Mouse (Mus musculus): Measurements from ENCODE around the gene Rnf169. TPM values are rescaled to one million over a fixed set of nuclear protein-coding genes. Genes with fewer than 3 reads are reported as not detected.
A peak's percentile ranks its signal among the peaks of the same experiment; 100 is the strongest.

The Rnf169 gene
- polyA plus RNA-seq, 1 experiment from 2014 or later = 5.5 TPM

DNA sequence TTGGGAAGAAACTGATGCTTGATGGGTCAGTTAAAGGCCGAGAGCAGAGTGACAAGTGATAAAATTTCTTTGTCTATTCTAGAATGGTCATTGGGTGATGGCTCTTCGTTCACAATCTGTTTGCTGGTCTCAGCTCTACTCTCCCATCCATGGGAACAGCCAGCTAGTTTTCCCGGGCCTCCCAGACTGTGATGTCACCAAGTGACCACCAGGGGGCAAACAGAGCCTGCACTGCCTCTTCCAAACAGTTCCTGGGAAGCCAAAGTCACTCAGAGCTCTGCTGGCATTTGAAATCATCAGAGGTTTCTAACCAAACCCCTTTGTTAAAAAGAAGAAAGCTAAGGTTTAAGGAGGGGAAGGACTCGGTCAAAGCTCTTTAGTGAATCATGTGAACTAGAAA lies 8.5 kb upstream of the Rnf169 start:
- no peak overlapping the region for H3K27ac ChIP-seq (ENCODE audit: low read length)

DNA sequence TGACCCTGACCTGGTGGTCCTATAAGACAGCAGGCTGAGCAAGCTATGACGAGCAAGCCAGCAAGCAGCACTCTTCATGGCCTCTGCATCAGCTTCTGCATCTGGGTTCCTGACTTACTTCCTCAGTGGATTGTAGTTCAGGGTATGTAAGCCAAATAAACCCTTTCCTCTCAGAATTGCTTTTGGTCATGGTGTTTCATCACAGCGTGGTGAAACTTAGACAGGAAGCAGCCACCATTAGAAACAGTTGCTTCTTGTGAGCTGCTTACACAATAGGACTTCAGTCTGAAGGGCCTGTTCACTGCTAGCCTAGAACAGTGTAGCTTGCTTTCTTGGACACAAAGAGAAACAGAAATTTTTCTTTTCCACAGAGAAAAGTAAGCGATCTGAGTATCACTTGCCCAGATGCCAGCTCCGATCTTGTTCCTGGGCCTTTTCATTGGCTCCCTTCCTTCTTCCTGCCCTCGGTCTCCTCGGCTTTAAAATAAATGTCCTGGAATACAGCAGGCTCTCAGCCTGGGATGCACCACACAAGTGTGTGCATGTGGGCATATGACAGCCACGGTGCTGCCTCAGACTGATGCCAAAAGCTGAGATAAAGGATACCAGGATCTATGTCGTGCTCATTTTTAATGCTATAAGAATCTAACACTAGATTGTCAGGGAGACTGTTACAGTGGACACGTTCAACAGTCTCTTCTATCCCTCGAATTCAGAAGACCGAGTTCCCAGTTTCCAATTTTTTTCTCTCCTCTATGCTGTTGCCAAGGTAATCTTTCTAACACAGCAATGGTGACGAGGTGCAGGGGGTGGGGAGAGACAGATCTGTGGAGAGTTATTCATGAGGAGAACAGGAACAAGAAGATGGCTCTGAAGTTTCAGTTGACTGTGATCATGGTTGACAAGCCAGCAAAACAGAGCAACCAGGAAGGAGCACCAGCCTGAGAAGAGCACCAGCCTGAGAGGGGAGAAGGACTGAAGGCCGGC lies 2.3 kb upstream of the Rnf169 start:
- Histone ChIP-seq H3K9me3 (ENCODE audit: control insufficient read depth, low read length) (no peaks in the 10 kb centered on the region), H3K36me3 (ENCODE audit: control insufficient read depth, insufficient read depth) (no peaks in the 10 kb centered on the region), H3K4me3 (replicated peaks; ENCODE audit: low read length) (no peak overlapping the region), H3K27me3 (replicated peaks; ENCODE audit: control insufficient read depth, insufficient read depth, low read length) (no peaks in the 10 kb centered on the region), H3K9ac (replicated peaks; ENCODE audit: low read depth, low read length) (no peak overlapping the region), H3K4me2 (ENCODE audit: low read length) (no peak overlapping the region), H3K4me1 (replicated peaks; ENCODE audit: control insufficient read depth, insufficient read depth, low read length) (peaks cover 15% of the 10 kb centered on the region), H3K27ac (ENCODE audit: low read length) (no peak overlapping the region)
- 85% methylated on average over 13 of the region's 13 CpGs for WGBS
- ATAC-seq = no peak

More for the DNA sequence above, 8.5 kb upstream of the Rnf169 start:
- H3K4me2 ChIP-seq (ENCODE audit: low read length) = no peak overlapping the region
- no peaks in the 10 kb centered on the region for H3K9me3 ChIP-seq (ENCODE audit: control insufficient read depth, low read length)
- no peak overlapping the region for H3K4me3 ChIP-seq (replicated peaks; ENCODE audit: low read length)
- no peak overlapping the region for H3K9ac ChIP-seq (replicated peaks; ENCODE audit: low read depth, low read length)
- H3K4me1 ChIP-seq (replicated peaks; ENCODE audit: control insufficient read depth, insufficient read depth, low read length) = no peaks in the 10 kb centered on the region
- under 1% methylated on average over 4 of the region's 4 CpGs for WGBS
- H3K27me3 ChIP-seq (replicated peaks; ENCODE audit: control insufficient read depth, insufficient read depth, low read length) = no peaks in the 10 kb centered on the region
- no peaks in the 10 kb centered on the region for H3K36me3 ChIP-seq (ENCODE audit: control insufficient read depth, insufficient read depth)
- ATAC-seq = peak; percentile 64; the same call in 1 of the 2 replicates

DNA sequence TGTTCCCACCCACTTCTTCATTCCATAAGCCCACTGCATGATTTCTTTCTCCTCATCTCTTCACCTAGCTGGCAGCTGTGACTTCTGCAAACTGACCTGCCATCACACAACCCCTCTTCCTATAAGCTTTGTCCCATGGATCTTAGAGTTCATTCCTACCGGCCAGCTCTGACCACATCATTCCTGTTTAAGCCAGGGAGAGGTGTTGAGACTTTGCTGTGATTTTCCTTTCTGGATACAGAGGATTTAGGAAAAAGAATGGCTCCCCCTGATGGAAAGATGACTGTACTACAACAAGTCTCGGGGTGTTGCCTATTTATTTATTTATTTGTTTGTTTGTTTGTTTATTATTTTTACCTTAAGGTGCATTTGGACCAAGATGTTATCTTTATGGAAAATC lies 1.1 kb upstream of the Rnf169 start:
- no peak for ATAC-seq
- 3% methylated on average over 2 of the region's 2 CpGs for WGBS
- H3K4me2 ChIP-seq (ENCODE audit: low read length) = no peak overlapping the region
- no peaks in the 10 kb centered on the region for H3K27me3 ChIP-seq (replicated peaks; ENCODE audit: control insufficient read depth, insufficient read depth, low read length)
- no peaks in the 10 kb centered on the region for H3K36me3 ChIP-seq (ENCODE audit: control insufficient read depth, insufficient read depth)
- H3K4me1 ChIP-seq (replicated peaks; ENCODE audit: control insufficient read depth, insufficient read depth, low read length) = peaks cover 15% of the 10 kb centered on the region
- no peak overlapping the region for H3K9ac ChIP-seq (replicated peaks; ENCODE audit: low read depth, low read length)
- no peaks in the 10 kb centered on the region for H3K9me3 ChIP-seq (ENCODE audit: control insufficient read depth, low read length)
- no peak overlapping the region for H3K4me3 ChIP-seq (replicated peaks; ENCODE audit: low read length)
- H3K27ac ChIP-seq (ENCODE audit: low read length) = no peak overlapping the region

DNA sequence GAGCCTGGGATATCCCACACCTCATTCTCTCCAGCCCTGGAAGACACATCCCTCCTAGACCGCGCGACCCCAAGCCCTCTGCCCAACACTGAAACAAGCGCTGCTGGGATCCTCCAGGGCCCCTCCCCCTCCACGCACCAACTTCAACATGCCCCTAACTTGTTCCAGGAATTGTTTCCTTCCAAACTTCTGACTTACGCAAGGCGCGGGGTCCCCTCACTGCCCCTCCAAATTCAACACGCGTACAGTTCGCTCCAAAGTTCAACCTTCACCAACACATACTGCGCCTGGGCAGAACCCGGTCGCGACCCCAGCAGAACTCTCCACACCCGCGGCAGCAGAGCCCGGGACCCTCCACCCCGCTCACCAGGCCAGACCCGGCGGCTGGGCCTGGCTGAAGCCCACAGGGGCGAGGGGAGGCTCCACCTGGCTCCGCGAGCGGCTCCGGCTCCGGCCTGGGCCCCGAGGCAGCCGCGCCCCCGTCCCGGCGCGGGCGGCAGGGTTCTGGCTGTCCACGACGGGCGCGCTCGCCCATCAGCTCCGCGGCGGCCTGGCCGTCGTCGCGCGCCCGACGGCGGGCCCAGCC lies 609 bp downstream of the Rnf169 start:
- peak; percentile 67 for ATAC-seq
- H3K4me2 ChIP-seq (ENCODE audit: low read length) = peak overlapping the region; percentile 67
- no peaks in the 10 kb centered on the region for H3K27me3 ChIP-seq (replicated peaks; ENCODE audit: control insufficient read depth, insufficient read depth, low read length)
- no peaks in the 10 kb centered on the region for H3K36me3 ChIP-seq (ENCODE audit: control insufficient read depth, insufficient read depth)
- H3K9ac ChIP-seq (replicated peaks; ENCODE audit: low read depth, low read length) = peak overlapping the region; percentile 96
- peaks cover 15% of the 10 kb centered on the region for H3K4me1 ChIP-seq (replicated peaks; ENCODE audit: control insufficient read depth, insufficient read depth, low read length)
- H3K4me3 ChIP-seq (replicated peaks; ENCODE audit: low read length) = peak overlapping the region; percentile 99
- no peaks in the 10 kb centered on the region for H3K9me3 ChIP-seq (ENCODE audit: control insufficient read depth, low read length)
- under 1% methylated on average over 41 of the region's 51 CpGs for WGBS
- H3K27ac ChIP-seq (ENCODE audit: low read length) = peak overlapping the region; percentile 94

DNA sequence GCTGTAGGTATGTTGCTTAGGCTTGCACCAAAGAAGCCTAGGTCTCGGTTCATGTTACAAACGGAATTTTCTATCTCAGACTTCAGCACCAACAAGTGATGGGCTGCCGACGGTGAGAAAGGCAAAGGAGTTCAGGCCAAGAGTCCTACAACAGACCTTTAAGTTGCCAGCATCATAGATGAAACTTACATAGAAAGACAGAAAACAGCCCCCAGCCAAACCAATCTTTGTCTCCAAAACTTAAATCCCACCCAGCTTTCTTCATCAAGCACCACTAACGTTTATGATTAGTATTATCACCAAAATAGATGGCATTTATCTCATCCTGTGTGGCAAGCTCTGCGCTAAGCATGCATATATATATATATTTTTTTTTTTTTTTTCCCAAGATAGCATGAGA lies 1.2 kb downstream of the Rnf169 start:
- Histone ChIP-seq H3K4me3 (replicated peaks; ENCODE audit: low read length) (peak overlapping the region; percentile 99), H3K27ac (ENCODE audit: low read length) (no peak overlapping the region), H3K9me3 (ENCODE audit: control insufficient read depth, low read length) (no peaks in the 10 kb centered on the region), H3K4me1 (replicated peaks; ENCODE audit: control insufficient read depth, insufficient read depth, low read length) (peaks cover 15% of the 10 kb centered on the region), H3K4me2 (ENCODE audit: low read length) (peak overlapping the region; percentile 67), H3K36me3 (ENCODE audit: control insufficient read depth, insufficient read depth) (no peaks in the 10 kb centered on the region), H3K9ac (replicated peaks; ENCODE audit: low read depth, low read length) (peak overlapping the region; percentile 96), H3K27me3 (replicated peaks; ENCODE audit: control insufficient read depth, insufficient read depth, low read length) (no peaks in the 10 kb centered on the region)
- WGBS = 8% methylated on average over 6 of the region's 6 CpGs
- no peak for ATAC-seq

DNA sequence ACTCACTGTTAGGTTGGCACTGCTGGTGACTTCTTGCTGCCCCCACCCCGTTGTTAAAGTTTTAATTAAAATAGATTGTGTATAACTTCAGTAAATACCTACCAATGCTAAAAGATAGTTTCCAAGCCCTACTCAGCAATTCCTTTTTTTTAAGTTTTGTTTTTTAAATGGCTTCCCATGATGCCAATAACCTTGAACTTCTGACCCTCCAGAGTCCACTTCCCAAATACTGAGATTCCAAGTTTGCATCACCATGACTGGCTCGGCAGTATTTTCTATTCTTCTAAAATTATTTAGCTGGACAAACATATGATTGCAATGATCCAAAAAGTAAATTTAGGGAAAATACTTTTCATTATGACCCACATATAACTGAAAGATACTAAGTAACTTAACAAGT lies 2.2 kb downstream of the Rnf169 start:
- Histone ChIP-seq H3K27me3 (replicated peaks; ENCODE audit: control insufficient read depth, insufficient read depth, low read length) (no peaks in the 10 kb centered on the region), H3K36me3 (ENCODE audit: control insufficient read depth, insufficient read depth) (no peaks in the 10 kb centered on the region), H3K27ac (ENCODE audit: low read length) (no peak overlapping the region), H3K4me3 (replicated peaks; ENCODE audit: low read length) (no peak overlapping the region), H3K9me3 (ENCODE audit: control insufficient read depth, low read length) (no peaks in the 10 kb centered on the region), H3K4me1 (replicated peaks; ENCODE audit: control insufficient read depth, insufficient read depth, low read length) (peaks cover 15% of the 10 kb centered on the region), H3K9ac (replicated peaks; ENCODE audit: low read depth, low read length) (no peak overlapping the region), H3K4me2 (ENCODE audit: low read length) (no peak overlapping the region)
- WGBS = 92% methylated on average over 2 of the region's 2 CpGs
- ATAC-seq = no peak

DNA sequence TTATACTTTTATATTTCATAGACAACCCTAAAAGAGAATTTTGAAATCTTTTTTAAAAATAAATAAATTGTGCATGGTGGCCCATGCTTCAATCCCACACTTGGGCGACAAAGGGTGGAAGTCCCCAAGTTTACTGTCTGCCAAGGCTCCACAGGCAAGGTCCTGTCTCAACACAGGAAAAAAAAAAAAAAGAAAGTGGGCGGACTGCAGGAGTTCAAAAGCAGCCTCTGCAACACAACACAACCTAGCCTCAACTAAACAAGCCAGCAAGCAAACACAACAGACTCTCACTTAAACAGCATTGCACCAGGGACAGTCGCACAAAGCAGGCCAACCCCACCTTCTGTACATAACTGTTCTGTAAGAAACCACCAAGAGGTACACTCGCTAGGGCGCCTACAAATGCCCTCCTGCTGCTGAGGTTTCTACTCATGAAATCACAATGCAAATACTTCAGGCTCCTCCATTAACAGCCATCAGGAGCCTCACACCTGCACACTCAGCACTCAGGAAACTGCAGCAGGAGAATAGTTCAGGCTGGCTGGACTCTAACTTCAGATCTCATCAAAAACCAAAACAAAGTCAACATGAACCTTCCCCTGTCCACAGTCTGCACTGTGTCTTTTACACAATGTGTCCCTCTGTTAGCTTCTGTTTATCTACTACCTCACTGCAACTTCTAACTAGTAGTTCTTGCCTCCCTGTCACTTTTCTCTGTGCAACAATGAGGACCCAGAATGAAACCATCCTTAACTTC lies 4.3 kb downstream of the Rnf169 start:
- Histone ChIP-seq H3K4me3 (replicated peaks; ENCODE audit: low read length) (no peak overlapping the region), H3K9me3 (ENCODE audit: control insufficient read depth, low read length) (no peaks in the 10 kb centered on the region), H3K4me1 (replicated peaks; ENCODE audit: control insufficient read depth, insufficient read depth, low read length) (peaks cover 13% of the 10 kb centered on the region), H3K4me2 (ENCODE audit: low read length) (no peak overlapping the region), H3K27me3 (replicated peaks; ENCODE audit: control insufficient read depth, insufficient read depth, low read length) (no peaks in the 10 kb centered on the region), H3K9ac (replicated peaks; ENCODE audit: low read depth, low read length) (no peak overlapping the region), H3K36me3 (ENCODE audit: control insufficient read depth, insufficient read depth) (no peaks in the 10 kb centered on the region), H3K27ac (ENCODE audit: low read length) (no peak overlapping the region)
- 85% methylated on average over 5 of the region's 5 CpGs for whole genome bisulfite sequencing
- no peak for ATAC-seq

DNA sequence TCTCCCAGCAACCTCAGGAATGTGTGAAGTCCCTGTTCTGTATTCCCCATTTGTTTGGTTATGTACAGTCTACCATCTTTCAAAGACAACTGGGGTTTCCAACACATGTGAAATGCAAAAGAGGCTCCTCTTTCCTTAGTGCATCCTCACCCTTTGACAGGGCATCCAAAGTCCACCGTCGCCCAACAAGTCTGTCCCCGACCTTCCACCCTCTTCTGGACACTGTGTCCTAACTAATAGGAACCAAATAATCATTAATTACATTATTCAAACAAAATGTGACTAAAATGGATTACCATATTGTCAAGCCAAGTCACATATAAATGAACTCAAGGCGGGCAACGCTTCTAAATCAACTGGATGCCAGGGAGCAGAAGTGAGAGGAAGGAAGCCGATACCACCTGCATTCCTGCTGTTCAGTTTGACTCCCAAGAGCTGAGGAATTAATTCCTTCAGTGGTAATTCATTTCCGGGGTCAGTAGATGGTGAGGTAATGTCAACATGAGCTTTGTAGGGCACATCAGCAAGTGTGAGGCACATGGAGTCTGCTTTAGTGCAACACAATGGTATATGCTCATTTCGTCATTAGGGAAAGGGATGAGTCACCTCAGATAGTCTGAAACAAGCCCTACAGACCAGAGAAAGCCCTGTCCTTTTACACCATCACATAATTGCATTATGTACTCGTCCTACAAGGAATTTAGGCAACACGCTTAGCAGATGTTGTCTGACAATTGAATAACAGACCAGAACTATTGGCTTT lies 5.9 kb downstream of the Rnf169 start:
- 84% methylated on average over 10 of the region's 10 CpGs for WGBS
- Histone ChIP-seq H3K4me1 (replicated peaks; ENCODE audit: control insufficient read depth, insufficient read depth, low read length) (peaks cover 12% of the 10 kb centered on the region), H3K36me3 (ENCODE audit: control insufficient read depth, insufficient read depth) (no peaks in the 10 kb centered on the region), H3K4me3 (replicated peaks; ENCODE audit: low read length) (no peak overlapping the region), H3K27me3 (replicated peaks; ENCODE audit: control insufficient read depth, insufficient read depth, low read length) (no peaks in the 10 kb centered on the region), H3K9me3 (ENCODE audit: control insufficient read depth, low read length) (no peaks in the 10 kb centered on the region), H3K27ac (ENCODE audit: low read length) (no peak overlapping the region), H3K9ac (replicated peaks; ENCODE audit: low read depth, low read length) (no peak overlapping the region), H3K4me2 (ENCODE audit: low read length) (no peak overlapping the region)
- no peak for ATAC-seq
